Mouse (Mus musculus) stomach, postnatal 0 days (tissue): ENCODE results near the gene Gipc2.

Experiments
- CTCF ChIP-seq: IDR thresholded peaks from 2 replicates; pipeline ENCODE4 v1.5.1; 2016; ENCODE audit warnings: antibody characterized with exemption, low read depth, mild to moderate bottlenecking, moderate library complexity
- EP300 ChIP-seq: optimal IDR thresholded peaks from 2 replicates; pipeline ENCODE3; 2016; ENCODE audit warnings: antibody characterized with exemption

GRCm38 (mm10) chr3:152051959-152052358 is 114.1 kb downstream of the Gipc2 start:
- TF ChIP-seq CTCF, result no peak
- TF ChIP-seq EP300, result no peak
